ENCODE assay signal across 8 mouse cellular contexts in genomic region chr10:31742443-31743057, GRCm38 (mm10).
A peak's percentile ranks its signal among the peaks of the same experiment; 100 is the strongest.
DNase-seq lines count a peak whose midpoint lies in the region; ATAC-seq lines count a peak whose summit lies in the region.

No protein-coding gene starts in this region.

- 29% methylated on average over 5 of the region's 5 CpGs for WGBS in limb, embryonic 10.5 days
- 20% methylated on average over 5 of the region's 5 CpGs for WGBS in midbrain, embryonic 15.5 days

- no peak overlapping the region for H3K4me2 ChIP-seq in midbrain, embryonic 15.5 days

- DNase-seq in ovary, postnatal 10 days (ENCODE audit: low spot score), result peak; percentile 13
- no peak for DNase-seq in ovary, adult 18-20 months (ENCODE audit: low spot score)
- DNase-seq in cerebellum, postnatal 36 days, result peak; percentile 49 to 59
- DNase-seq in frontal cortex, postnatal 36 days (ENCODE audit: low spot score in 2 of 2), result peak; percentile 64 to 70
- DNase-seq in kidney, adult 9 months, result peak; percentile 52
- peak; percentile 75 for DNase-seq in limb, embryonic 10.5 days (ENCODE audit: low spot score)
- peak; percentile 78 for DNase-seq in testis, postnatal 10 days (ENCODE audit: low spot score)

- peak; percentile 91 for ATAC-seq in midbrain, embryonic 15.5 days (replicated peaks)

- H3K9ac ChIP-seq in midbrain, embryonic 15.5 days, result no peak overlapping the region

- no peak overlapping the region for H3K27ac ChIP-seq in limb, embryonic 10.5 days
- H3K27ac ChIP-seq in midbrain, embryonic 15.5 days, result no peak overlapping the region

- H3K4me3 ChIP-seq in limb, embryonic 10.5 days, result no peak overlapping the region
- no peak overlapping the region for H3K4me3 ChIP-seq in midbrain, embryonic 15.5 days

- H3K36me3 ChIP-seq in limb, embryonic 10.5 days, result no peaks in the 10 kb centered on the region
- H3K36me3 ChIP-seq in midbrain, embryonic 15.5 days (replicated peaks), result no peaks in the 10 kb centered on the region

- no peaks in the 10 kb centered on the region for H3K4me1 ChIP-seq in limb, embryonic 10.5 days
- no peaks in the 10 kb centered on the region for H3K4me1 ChIP-seq in midbrain, embryonic 15.5 days

- no peaks in the 10 kb centered on the region for H3K9me3 ChIP-seq in limb, embryonic 10.5 days (replicated peaks)
- H3K9me3 ChIP-seq in midbrain, embryonic 15.5 days, result no peaks in the 10 kb centered on the region

- H3K27me3 ChIP-seq in limb, embryonic 10.5 days (ENCODE audit: low read depth, poor library complexity, severe bottlenecking), result no peaks in the 10 kb centered on the region
- H3K27me3 ChIP-seq in midbrain, embryonic 15.5 days (replicated peaks), result no peaks in the 10 kb centered on the region
